Mouse (Mus musculus) thymus, postnatal 25 days (tissue): ENCODE measurements around the gene Retnlg.
"Not testable (repeated sequence)": the region's sequence is repeated elsewhere in the genome, so short reads cannot be mapped to it uniquely, and the experiment has no call there.

ENCODE experiments used
- DNase-seq: peaks from one replicate; pipeline ENCODE4 v3.0.0; 2022

Gene Retnlg

GRCm38 (mm10) chr16:48872321-48872720 lies at the start of gene Retnlg:
Retnlg (plus strand) TSS chr16:48872621.
- DNase-seq, result no peak

- DNase-seq, result no peak
Observed at GRCm38 (mm10) chr16:48826474-48826873, 45.9 kb upstream of the Retnlg start.

- no peak for DNase-seq
Observed at GRCm38 (mm10) chr16:48827625-48828024, 44.8 kb upstream of the Retnlg start.

GRCm38 (mm10) chr16:48829060-48829459 lies 43.4 kb upstream of the Retnlg start:
- no peak for DNase-seq

- no peak for DNase-seq
Observed at GRCm38 (mm10) chr16:48832055-48832454, 40.4 kb upstream of the Retnlg start.

GRCm38 (mm10) chr16:48833626-48834025 lies 38.8 kb upstream of the Retnlg start:
- not testable (repeated sequence) for DNase-seq

- no peak for DNase-seq
Observed at GRCm38 (mm10) chr16:48842266-48842665, 30.2 kb upstream of the Retnlg start, which contains the start of gene Retnla. Retnla (plus strand) TSS chr16:48842551.

GRCm38 (mm10) chr16:48843671-48844386 lies 28.6 kb upstream of the Retnlg start:
- DNase-seq, result no peak

GRCm38 (mm10) chr16:48865004-48865403 lies 7.4 kb upstream of the Retnlg start:
- DNase-seq, result peak; percentile 2

GRCm38 (mm10) chr16:48867690-48868089 lies 4.7 kb upstream of the Retnlg start:
- no peak for DNase-seq

- no peak for DNase-seq
Observed at GRCm38 (mm10) chr16:48868663-48869062, 3.8 kb upstream of the Retnlg start.

GRCm38 (mm10) chr16:48869671-48870070 lies 2.8 kb upstream of the Retnlg start:
- no peak for DNase-seq

GRCm38 (mm10) chr16:48871754-48872153 lies 667 bp upstream of the Retnlg start:
- DNase-seq, result no peak

- no peak for DNase-seq
Observed at GRCm38 (mm10) chr16:48890733-48891132, 18.3 kb downstream of the Retnlg start.

GRCm38 (mm10) chr16:48899868-48900267 lies 27.4 kb downstream of the Retnlg start:
- DNase-seq, result no peak

- no peak for DNase-seq
Observed at GRCm38 (mm10) chr16:48911184-48911583, 38.8 kb downstream of the Retnlg start.

GRCm38 (mm10) chr16:48913206-48913605 lies 40.8 kb downstream of the Retnlg start:
- DNase-seq, result no peak

- DNase-seq, result no peak
Observed at GRCm38 (mm10) chr16:48923724-48924123, 51.3 kb downstream of the Retnlg start.
